Mouse (Mus musculus) gastrocnemius, adult 8-10 months (tissue): ENCODE results near the gene D630023F18Rik. TPM values are rescaled to one million over a fixed set of nuclear protein-coding genes. Genes with fewer than 3 reads are reported as not detected.

Experiments used
- DNase-seq, 2 experiments: peaks; one replicate each; pipeline ENCODE4 v3.0.0; 2022; ENCODE audit warnings: low spot score in 2 of 2
- total RNA-seq, 4 experiments: library from RNA; stranded (reverse); gene quantifications; 2 replicates each; pipeline ENCODE4 v1.2.4; 2022

Gene D630023F18Rik
- total RNA-seq = not detected

GRCm38 (mm10) chr1:65122574-65123372 lies at the start of gene D630023F18Rik:
TSS of gene D630023F18Rik (minus strand) at chr1:65123214.
- DNase-seq = no peak

GRCm38 (mm10) chr1:65171579-65171978 lies 48.6 kb upstream of the D630023F18Rik start:
- DNase-seq = no peak

- no peak for DNase-seq
Measured at GRCm38 (mm10) chr1:65169947-65170346, 46.9 kb upstream of the D630023F18Rik start.

- DNase-seq = no peak
Measured at GRCm38 (mm10) chr1:65169536-65169935, 46.5 kb upstream of the D630023F18Rik start.

- no peak for DNase-seq
Measured at GRCm38 (mm10) chr1:65167496-65167895, 44.5 kb upstream of the D630023F18Rik start.

GRCm38 (mm10) chr1:65162210-65162609 lies 39.2 kb upstream of the D630023F18Rik start:
- DNase-seq = no peak

GRCm38 (mm10) chr1:65156111-65156510 lies 33.1 kb upstream of the D630023F18Rik start:
- DNase-seq = no peak

GRCm38 (mm10) chr1:65154814-65155213 lies 31.8 kb upstream of the D630023F18Rik start:
- DNase-seq = no peak

- no peak for DNase-seq
Measured at GRCm38 (mm10) chr1:65147971-65148370, 25.0 kb upstream of the D630023F18Rik start.

- no peak for DNase-seq
Measured at GRCm38 (mm10) chr1:65147326-65147725, 24.3 kb upstream of the D630023F18Rik start.

- DNase-seq = no peak
Measured at GRCm38 (mm10) chr1:65146601-65147000, 23.6 kb upstream of the D630023F18Rik start.

GRCm38 (mm10) chr1:65144783-65145182 lies 21.8 kb upstream of the D630023F18Rik start:
- DNase-seq = no peak

- no peak for DNase-seq
Measured at GRCm38 (mm10) chr1:65137560-65137959, 14.5 kb upstream of the D630023F18Rik start.

- DNase-seq = no peak
Measured at GRCm38 (mm10) chr1:65132833-65133232, 9.8 kb upstream of the D630023F18Rik start.

GRCm38 (mm10) chr1:65131671-65132070 lies 8.7 kb upstream of the D630023F18Rik start:
- DNase-seq = no peak

- DNase-seq = no peak
Measured at GRCm38 (mm10) chr1:65130226-65130625, 7.2 kb upstream of the D630023F18Rik start.

GRCm38 (mm10) chr1:65129634-65130180 lies 6.7 kb upstream of the D630023F18Rik start:
- no peak for DNase-seq

- no peak for DNase-seq
Measured at GRCm38 (mm10) chr1:65119438-65119837, 3.6 kb downstream of the D630023F18Rik start, which contains the start of gene Gm28845. TSS of gene Gm28845 (minus strand) at chr1:65119558.

- no peak for DNase-seq
Measured at GRCm38 (mm10) chr1:65118150-65118913, 4.7 kb downstream of the D630023F18Rik start.

- no peak for DNase-seq
Measured at GRCm38 (mm10) chr1:65113536-65114172, 9.4 kb downstream of the D630023F18Rik start.

GRCm38 (mm10) chr1:65112807-65113196 lies 10.2 kb downstream of the D630023F18Rik start:
- no peak for DNase-seq
